Mouse (Mus musculus): ENCODE measurements around the gene Rgs7bp. TPM values are rescaled to one million over a fixed set of nuclear protein-coding genes. Genes with fewer than 3 reads are reported as not detected.

Gene Rgs7bp
- total and polyA plus RNA-seq, 3 experiments = not detected

DNA sequence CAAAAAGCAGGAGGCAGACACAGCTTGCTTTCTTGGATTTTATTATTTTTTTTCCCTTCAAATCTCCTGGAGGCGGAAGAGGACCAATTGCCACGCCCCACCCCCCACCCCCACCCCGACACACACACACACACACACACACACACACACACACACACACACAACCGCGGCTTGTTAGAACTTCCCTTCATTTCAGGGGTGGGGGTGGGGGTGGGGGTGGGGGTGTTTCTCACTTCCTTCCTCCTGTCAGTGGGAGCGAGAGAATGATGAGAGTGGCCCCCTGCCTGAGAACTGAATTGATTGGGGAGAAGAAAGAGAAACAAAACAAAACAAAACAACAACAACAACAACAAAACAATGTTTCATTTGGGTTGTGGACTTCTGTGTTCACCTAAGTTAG is 117.0 kb downstream of the Rgs7bp start:
- H3K79me2 ChIP-seq (ENCODE audit: control insufficient read depth, insufficient read depth, low read length, poor library complexity) = no peaks in the 10 kb centered on the region
- H3K9me3 ChIP-seq (replicated peaks; ENCODE audit: insufficient read depth, low read length) = no peaks in the 10 kb centered on the region
- H3K9ac ChIP-seq (ENCODE audit: control insufficient read depth, low read depth, low read length, poor library complexity, severe bottlenecking) = no peak overlapping the region
- H3K27me3 ChIP-seq (ENCODE audit: control insufficient read depth in 1 of 2, insufficient read depth in 2 of 2, low read length in 2 of 2) = no peaks in the 10 kb centered on the region; a peak in 1 of 4 replicates
- DNase-seq (ENCODE audit: low read depth, low spot score) = no peak
- TF ChIP-seq ELF1 (IDR thresholded peaks at IDR 0.05; ENCODE audit: low read depth, low read length) (no peak), HCFC1 (IDR thresholded peaks at IDR 0.05; ENCODE audit: low read depth, low read length) (no peak), ETS1 (IDR thresholded peaks at IDR 0.05; ENCODE audit: low read depth, low read length) (no peak), E2F4 (IDR thresholded peaks at IDR 0.05; ENCODE audit: borderline replicate concordance, low read depth, low read length) (no peak), TAL1 (IDR thresholded peaks at IDR 0.05; ENCODE audit: low read length) (no peak), KAT2A (conservative IDR thresholded peaks at IDR 0.05; ENCODE audit: low read depth, low read length) (no peak)
- no peak overlapping the region for H3K4me3 ChIP-seq (ENCODE audit: control insufficient read depth in 1 of 2, insufficient read depth in 1 of 2, low read depth in 2 of 2, low read length in 2 of 2)
- no peak overlapping the region for H3K27ac ChIP-seq (ENCODE audit: control insufficient read depth, low read depth, low read length)
- no peaks in the 10 kb centered on the region for H3K4me1 ChIP-seq (ENCODE audit: control insufficient read depth in 1 of 2, insufficient read depth in 2 of 2, low read length in 2 of 2)
- peaks cover 0 to 4% of the 10 kb centered on the region in 2 experiments; a peak in 2 of 4 replicates for H3K36me3 ChIP-seq (ENCODE audit: control insufficient read depth in 1 of 2, insufficient read depth in 2 of 2, low read length in 2 of 2)

DNA sequence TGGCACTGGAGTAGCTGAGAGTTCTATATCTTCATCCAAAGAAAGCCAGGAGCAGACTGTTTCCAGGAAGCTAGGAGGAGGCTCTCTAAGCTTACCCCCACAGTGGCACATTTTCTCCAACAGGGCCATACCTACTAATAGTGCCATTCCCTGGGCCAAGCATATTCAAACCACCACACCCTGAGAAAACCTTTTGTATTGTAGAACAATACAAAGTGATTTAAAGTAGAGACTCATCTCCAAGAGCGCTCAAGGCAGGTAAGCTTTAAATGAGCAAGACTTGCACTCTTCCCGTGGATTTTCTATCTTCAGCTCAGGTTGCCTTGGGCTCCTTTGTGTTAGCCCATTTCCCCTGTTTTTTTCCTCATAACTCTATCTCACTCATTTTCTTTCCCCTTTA is 118.1 kb downstream of the Rgs7bp start:
- H3K4me3 ChIP-seq (ENCODE audit: control insufficient read depth in 1 of 2, insufficient read depth in 1 of 2, low read depth in 2 of 2, low read length in 2 of 2) = no peak overlapping the region
- TF ChIP-seq MXI1 (IDR thresholded peaks at IDR 0.05; ENCODE audit: low read depth, low read length) (no peak), GABPA (IDR thresholded peaks at IDR 0.05; ENCODE audit: low read depth, low read length) (no peak), EP300 (IDR thresholded peaks at IDR 0.05; ENCODE audit: low read depth in 1 of 2, low read length in 2 of 2) (no peak), POLR2AphosphoS2 (IDR thresholded peaks at IDR 0.05; ENCODE audit: low read length) (no peak), NRF1 (IDR thresholded peaks at IDR 0.05; ENCODE audit: insufficient read depth, low read depth, low read length, poor library complexity, severe bottlenecking) (no peak), USF1 (IDR thresholded peaks at IDR 0.05; ENCODE audit: low read depth, low read length) (no peak), MEF2A (IDR thresholded peaks at IDR 0.05; ENCODE audit: extremely low read depth, insufficient replicate concordance, low read depth, low read length, poor library complexity, severe bottlenecking) (no peak), ELF1 (IDR thresholded peaks at IDR 0.05; ENCODE audit: low read depth, low read length) (no peak), POLR2AphosphoS5 (IDR thresholded peaks at IDR 0.05; ENCODE audit: borderline replicate concordance, low read depth, low read length) (no peak), MAZ (IDR thresholded peaks at IDR 0.05; ENCODE audit: low read depth, low read length) (no peak), E2F4 (IDR thresholded peaks at IDR 0.05; ENCODE audit: borderline replicate concordance, low read depth, low read length) (no peak)
- no peaks in the 10 kb centered on the region; a peak in 1 of 4 replicates for H3K27me3 ChIP-seq (ENCODE audit: control insufficient read depth in 1 of 2, insufficient read depth in 2 of 2, low read length in 2 of 2)
- no peak overlapping the region for H3K9ac ChIP-seq (ENCODE audit: control insufficient read depth, low read depth, low read length, poor library complexity, severe bottlenecking)
- H3K27ac ChIP-seq (ENCODE audit: control insufficient read depth, low read depth, low read length) = no peak overlapping the region
- H3K79me2 ChIP-seq (ENCODE audit: control insufficient read depth, insufficient read depth, low read length, poor library complexity) = no peaks in the 10 kb centered on the region
- peaks cover 0 to 4% of the 10 kb centered on the region in 2 experiments; a peak in 2 of 4 replicates for H3K36me3 ChIP-seq (ENCODE audit: control insufficient read depth in 1 of 2, insufficient read depth in 2 of 2, low read length in 2 of 2)
- H3K4me1 ChIP-seq (ENCODE audit: control insufficient read depth in 1 of 2, insufficient read depth in 2 of 2, low read length in 2 of 2) = no peaks in the 10 kb centered on the region
- no peaks in the 10 kb centered on the region for H3K9me3 ChIP-seq (replicated peaks; ENCODE audit: insufficient read depth, low read length)
- no peak for DNase-seq (ENCODE audit: low read depth, low spot score)

Data from MEL (cell line).